Mouse (Mus musculus): ENCODE data around the gene Cecr2.
"Not testable (repeated sequence)": the region's sequence is repeated elsewhere in the genome, so short reads cannot be mapped to it uniquely, and the experiment has no call there.

Gene Cecr2

GRCm38 (mm10) chr6:120773763-120774162 lies 107.6 kb downstream of the Cecr2 start:
- DNase-seq: no peak

DNA sequence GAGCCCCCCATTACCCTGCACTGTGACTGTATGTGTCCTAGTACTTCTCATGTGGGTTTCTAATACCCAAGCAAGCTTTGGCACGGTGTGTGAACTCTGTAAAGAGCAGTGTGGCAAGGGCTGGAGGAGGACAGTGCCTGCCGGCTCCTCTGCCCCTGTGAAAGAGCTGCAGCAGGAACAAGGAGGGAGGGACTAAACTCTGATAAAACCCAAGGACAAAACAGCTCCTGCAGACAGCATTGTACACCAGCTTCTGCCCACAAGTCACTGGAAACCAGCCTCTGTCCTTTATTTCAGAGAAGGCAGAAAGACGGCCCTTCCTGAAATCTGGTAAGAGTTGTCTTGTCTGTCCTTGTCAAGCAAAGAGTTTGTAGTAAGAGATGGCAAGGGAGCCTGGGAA lies 110.1 kb downstream of the Cecr2 start:
- DNase-seq: no peak

DNA sequence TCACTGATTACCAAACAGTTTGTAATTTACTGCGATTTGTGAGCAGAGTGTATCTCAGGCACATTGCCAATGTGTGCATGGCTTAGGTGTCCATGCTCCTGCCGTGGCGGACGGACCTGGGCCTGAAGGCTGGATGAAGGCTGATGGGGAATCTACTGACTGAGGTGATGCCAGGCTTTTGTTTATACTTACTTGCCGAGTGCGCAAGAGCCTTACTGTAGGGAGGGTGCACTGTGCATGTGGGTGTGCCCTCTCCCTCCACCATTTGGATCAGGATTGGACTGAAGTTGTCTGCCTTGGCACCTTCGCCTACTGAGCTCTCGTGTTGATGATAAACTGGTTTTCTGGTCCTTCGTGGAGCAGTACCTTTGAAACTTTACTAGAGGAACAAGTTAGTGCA lies 111.4 kb downstream of the Cecr2 start:
- no peak for DNase-seq

DNA sequence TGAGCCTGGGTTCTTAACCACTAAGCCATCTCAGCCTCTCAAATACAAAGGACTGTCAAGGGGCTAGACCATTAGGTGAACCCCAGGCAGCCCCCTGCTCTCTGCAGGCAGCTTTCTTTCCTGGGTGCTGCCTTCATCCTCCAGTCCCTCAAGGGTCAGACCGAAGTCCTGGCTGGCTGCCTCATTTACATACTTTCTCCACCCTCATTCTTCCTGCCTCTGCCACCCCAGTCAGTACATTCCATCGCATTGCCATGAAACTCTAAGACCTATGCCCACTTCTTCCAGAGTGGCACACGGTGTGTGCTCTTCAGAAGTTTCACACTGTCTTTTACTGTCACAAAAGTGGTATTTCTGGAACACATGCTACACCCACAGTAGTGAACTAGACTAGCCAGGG lies 112.1 kb downstream of the Cecr2 start:
- DNase-seq: no peak

GRCm38 (mm10) chr6:120782948-120783347 lies 116.8 kb downstream of the Cecr2 start:
- DNase-seq: no peak

- no peak for DNase-seq
Observed at GRCm38 (mm10) chr6:120784351-120784750, 118.2 kb downstream of the Cecr2 start.

DNA sequence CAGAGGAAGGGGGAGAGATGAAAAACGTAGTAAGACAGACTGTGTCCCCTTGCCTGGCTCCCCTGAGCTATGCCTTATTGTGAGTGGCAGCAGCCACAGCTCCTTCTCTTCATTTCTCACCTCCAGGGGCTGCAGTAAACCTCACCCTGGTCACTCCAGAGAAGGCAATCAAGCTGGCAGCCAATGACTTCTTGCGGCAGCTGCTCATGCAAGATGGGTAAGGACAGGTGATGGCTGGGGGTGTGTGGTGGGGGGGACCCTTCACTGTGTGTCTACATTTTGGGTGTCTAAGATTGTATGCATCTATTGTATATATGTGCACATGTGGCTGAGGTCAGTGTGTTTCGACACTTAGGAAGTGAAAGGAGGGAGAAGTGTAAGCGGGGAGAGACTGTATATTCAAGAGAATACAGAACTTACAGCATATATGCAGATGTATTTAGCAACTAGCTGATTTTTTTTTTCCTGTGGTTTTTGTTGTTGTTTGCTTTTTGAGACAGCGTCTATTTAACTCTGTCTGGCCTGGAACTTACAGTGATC lies 122.0 kb downstream of the Cecr2 start:
- no peak for DNase-seq

DNA sequence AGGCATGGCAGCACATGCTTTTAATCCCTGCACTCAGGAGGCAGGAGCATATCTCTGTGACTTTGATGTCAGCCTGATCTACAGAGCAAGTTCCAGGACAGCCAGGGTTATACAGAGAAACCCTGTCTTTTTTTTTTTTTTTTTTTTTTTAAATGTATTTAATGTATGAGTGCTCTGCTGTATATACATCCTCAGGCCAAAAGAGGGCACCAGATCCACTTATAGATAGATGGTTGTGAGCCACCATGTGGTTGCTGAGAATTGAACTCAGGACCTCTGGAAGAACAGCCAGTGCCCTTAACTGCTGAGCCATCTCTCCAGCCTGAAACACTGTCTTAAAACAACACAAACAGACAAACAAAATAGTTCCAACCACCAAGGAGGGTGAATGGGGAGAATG lies 122.7 kb downstream of the Cecr2 start:
- DNase-seq: no peak

GRCm38 (mm10) chr6:120790153-120790552 lies 124.0 kb downstream of the Cecr2 start:
- no peak for DNase-seq

- DNase-seq: no peak
Observed at GRCm38 (mm10) chr6:120790717-120791116, 124.5 kb downstream of the Cecr2 start.

DNA sequence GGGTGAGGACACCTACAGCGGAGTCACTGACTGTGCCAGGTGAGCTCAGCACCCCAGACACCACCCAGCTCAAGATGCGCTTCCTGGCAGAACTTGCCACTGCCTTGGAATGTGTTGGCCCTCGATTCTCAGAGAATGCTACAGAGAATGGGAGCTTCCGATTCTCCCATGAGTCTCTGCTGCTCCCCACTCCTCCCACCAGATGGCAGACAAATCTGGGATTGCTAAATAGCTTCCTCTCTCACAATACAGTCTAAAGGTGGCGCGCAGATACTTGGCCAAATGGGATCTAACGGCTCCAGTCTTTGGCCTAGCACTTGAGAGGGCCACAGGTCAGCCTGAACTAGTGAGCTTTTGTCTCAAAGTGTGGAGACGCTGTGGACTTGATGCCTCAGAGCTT lies 126.8 kb downstream of the Cecr2 start:
- no peak for DNase-seq

DNA sequence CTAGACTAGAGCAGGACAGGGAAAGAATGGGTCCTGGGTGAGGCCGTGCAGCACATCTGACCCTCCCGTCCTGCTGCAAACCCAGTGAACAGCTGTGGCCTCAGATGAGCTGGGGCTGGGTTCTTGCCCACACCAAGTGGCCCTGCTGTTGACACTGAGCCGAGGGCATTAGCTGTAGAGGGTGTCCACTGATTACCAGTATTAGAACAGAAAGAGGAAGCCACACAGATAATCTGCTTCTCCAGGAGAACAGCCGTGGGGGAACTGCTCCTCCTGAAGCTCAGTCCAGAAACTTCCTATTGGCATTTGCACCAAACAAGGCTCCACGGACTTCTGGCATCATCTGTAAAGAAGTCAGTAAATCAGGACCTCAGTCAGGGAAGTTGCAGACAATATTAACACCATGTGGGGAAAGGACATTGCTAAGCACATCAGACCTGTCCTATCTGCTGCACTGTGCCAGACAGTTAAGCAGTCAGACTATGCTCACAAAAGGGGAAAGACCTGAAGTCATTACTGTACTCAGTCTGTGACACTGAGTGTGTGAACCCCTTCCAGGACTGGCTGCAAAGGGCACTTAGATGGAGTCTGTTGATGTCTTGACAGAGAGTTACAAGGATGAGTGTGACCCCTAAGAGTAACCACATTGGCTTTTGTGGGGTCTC lies 129.4 kb downstream of the Cecr2 start:
- no peak for DNase-seq

GRCm38 (mm10) chr6:120796111-120796510 lies 129.9 kb downstream of the Cecr2 start:
- DNase-seq: no peak

DNA sequence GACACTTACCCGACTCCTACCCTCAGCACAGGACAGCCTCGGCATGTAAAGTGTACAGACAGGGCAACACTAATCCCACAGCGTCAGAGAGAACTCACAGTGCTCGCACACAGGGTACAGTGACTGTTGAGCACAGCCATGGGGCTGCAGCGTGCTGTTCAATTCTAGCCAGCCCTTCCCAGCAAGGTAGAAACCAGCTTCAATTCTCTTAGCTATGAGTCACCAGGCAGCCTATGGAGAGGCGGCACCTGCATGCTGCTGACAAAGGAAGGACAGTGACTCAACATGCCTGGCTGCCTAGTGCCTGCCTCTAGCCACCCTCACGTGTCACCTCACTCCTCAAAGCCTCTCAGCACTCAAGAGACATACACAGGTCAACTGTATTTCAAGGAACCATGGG lies 131.8 kb downstream of the Cecr2 start:
- no peak for DNase-seq

- no peak for DNase-seq
Observed at GRCm38 (mm10) chr6:120798905-120799304, 132.7 kb downstream of the Cecr2 start.

DNA sequence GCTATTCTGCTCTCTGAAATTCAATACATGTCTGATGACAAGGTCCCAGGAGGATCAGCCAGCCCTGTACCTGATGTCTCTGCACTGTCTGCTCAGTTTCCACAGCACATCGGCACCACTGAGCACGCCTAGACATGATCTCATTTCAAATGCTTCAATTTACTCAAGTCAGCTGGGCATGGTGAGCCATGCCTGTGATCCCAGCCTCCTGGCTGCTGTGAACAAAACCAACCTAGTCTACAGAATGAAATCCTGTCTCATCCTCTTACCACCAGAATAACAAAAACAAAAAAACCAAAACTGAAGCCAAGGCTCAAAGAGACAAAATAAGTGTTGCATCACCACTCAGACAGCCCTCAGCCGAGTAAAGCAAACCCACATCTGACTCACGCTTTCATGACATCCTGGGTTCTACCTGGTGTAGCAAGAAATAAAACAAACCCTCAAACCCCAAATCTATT lies 133.4 kb downstream of the Cecr2 start:
- DNase-seq: no peak

GRCm38 (mm10) chr6:120806999-120807737 lies 141.0 kb downstream of the Cecr2 start:
- no peak for DNase-seq

- no peak for DNase-seq
Observed at GRCm38 (mm10) chr6:120807738-120808081, 141.5 kb downstream of the Cecr2 start.

DNA sequence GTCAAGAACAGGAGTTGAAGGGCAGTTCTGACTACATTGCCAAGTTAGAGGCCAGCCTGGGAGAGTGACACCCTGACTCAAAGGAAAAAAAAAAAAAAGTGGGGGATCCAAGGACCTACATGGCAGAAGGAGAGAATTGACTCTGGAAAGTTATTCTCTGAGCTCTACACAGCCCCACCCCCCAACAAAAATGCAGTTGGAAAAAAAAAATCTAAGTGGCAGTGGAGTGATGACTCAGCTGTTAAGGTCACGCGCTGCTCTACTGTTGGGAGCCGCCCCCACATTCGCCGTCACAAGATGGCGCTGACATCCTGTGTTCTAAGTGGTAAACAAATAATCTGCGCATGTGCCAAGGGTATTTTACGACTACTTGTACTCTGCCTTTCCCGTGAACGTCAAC lies 145.8 kb downstream of the Cecr2 start:
- not testable (repeated sequence) for DNase-seq

DNA sequence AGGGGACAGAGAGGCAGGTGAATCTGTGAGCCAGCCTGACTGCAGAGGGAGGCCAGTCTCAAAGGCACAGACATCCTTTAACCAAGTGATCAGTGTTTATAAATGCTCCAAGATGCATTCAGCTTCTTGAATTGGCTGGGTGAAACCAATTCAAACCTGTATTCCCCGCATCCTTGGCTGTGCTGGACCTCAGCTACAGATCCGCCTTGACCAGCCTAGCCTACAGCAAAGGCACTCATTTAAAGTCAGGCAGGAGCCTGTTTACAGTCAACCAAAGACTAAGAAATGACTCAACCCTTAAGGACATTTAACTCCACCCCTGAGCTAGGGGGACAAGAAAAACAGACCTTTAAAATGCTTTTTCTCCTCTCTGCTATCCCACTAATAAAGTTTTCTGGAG lies 153.1 kb downstream of the Cecr2 start:
- no peak for DNase-seq

DNA sequence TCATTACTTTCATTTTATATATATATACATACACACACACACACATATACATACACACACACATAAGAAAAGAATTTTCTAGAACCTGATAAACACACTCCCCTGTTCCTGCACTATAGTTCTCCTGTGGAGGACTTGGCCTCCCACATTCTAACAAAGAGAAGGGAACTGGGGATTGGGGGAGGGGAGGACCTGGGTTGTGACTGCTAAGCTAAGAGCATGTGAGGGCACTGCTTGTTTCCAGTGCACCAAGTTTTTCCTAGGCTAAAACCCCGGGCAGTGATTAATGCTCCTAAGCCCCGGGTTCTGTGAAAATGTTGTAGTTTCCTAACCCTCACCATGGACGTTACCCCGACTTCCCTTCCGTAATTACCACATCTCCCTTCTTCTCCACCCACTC lies 154.0 kb downstream of the Cecr2 start:
- no peak for DNase-seq

All from spleen, adult 18-20 months (tissue).